10 mouse cellular contexts compared by ENCODE assay signal in the genomic region with DNA sequence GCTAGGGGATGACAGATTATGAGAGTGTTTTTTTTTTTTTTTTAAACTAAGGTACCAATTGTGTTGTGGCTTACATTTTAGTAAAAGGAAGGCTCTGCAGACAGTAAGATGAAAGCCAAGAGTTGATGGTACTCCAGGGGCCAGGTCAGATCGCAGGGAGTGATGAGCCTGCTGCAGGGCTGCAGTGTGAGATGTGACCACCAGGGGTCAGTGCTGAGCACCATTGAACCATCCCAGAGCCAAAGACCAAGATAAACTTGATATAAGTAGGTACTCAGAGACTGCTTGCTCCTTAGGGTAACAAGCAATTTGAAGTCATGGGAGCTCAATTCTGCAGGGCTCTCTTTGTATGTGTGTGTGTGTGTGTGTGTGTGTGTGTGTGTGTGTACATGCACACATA. TPM values are rescaled to one million over a fixed set of nuclear protein-coding genes. Genes with fewer than 3 reads are reported as not detected.
A peak's percentile ranks its signal among the peaks of the same experiment; 100 is the strongest.
DNase-seq lines count a peak whose midpoint lies in the region; ATAC-seq and TF ChIP-seq lines count a peak whose summit lies in the region.
"Had no signal": no experiment of that assay in that cellular context is flagged by ENCODE, and none has a peak within 500 bp of the region (broad histone marks: within the 10 kb centered on the region; RNA-seq: fewer than 3 reads in every experiment).

No protein-coding gene starts in this region.

- no peak for ATAC-seq in forebrain, postnatal 0 days
- ATAC-seq in forebrain, embryonic 15.5 days (replicated peaks): no peak

- no peaks in the 10 kb centered on the region for H3K9me3 ChIP-seq in forebrain, postnatal 0 days (ENCODE audit: low read length)
- H3K9me3 ChIP-seq in forebrain, embryonic 15.5 days: no peaks in the 10 kb centered on the region
- H3K9me3 ChIP-seq: stomach, embryonic 15.5 days had no signal

- DNase-seq in forebrain, postnatal 0 days: peak; percentile 70
- DNase-seq in thymus, adult 2 months: peak; percentile 10
- no peak for DNase-seq in thymus, adult 18-20 months
- peak; percentile 62 to 72 for DNase-seq in cerebellum, postnatal 4 days (ENCODE audit: low spot score in 2 of 2)
- DNase-seq in induced T-regulatory cell, adult 2 months (ENCODE audit: low read depth): peak; percentile 21
- DNase-seq in lung, postnatal 10 days: peak; percentile 48
- peak; percentile 70 for DNase-seq in testis, postnatal 10 days (ENCODE audit: low spot score)

- 29% methylated on average over 1 of the region's 1 CpGs for WGBS in forebrain, postnatal 0 days
- 51% methylated on average over 1 of the region's 1 CpGs for WGBS in forebrain, embryonic 15.5 days
- 50% methylated on average over 1 of the region's 1 CpGs for WGBS in thymus, adult 2 months

- H3K27me3 ChIP-seq in forebrain, postnatal 0 days (ENCODE audit: insufficient read depth, low read length): no peaks in the 10 kb centered on the region
- no peaks in the 10 kb centered on the region for H3K27me3 ChIP-seq in forebrain, embryonic 15.5 days
- H3K27me3 ChIP-seq in thymus, adult 2 months (ENCODE audit: control insufficient read depth, insufficient read depth, low read length): no peaks in the 10 kb centered on the region
- H3K27me3 ChIP-seq: limb, embryonic 12.5 days; stomach, embryonic 15.5 days had no signal

- no peak overlapping the region for H3K4me3 ChIP-seq in forebrain, postnatal 0 days (ENCODE audit: low read depth, low read length)
- H3K4me3 ChIP-seq in forebrain, embryonic 15.5 days: no peak overlapping the region
- no peak overlapping the region for H3K4me3 ChIP-seq in thymus, adult 2 months (ENCODE audit: control insufficient read depth, insufficient read depth, low read length)
- H3K4me3 ChIP-seq: limb, embryonic 12.5 days; stomach, embryonic 15.5 days had no signal

- no peaks in the 10 kb centered on the region for H3K4me1 ChIP-seq in forebrain, postnatal 0 days (ENCODE audit: insufficient read depth)
- no peaks in the 10 kb centered on the region for H3K4me1 ChIP-seq in forebrain, embryonic 15.5 days
- H3K4me1 ChIP-seq in thymus, adult 2 months (replicated peaks; ENCODE audit: control insufficient read depth, insufficient read depth, low read length): no peaks in the 10 kb centered on the region
- H3K4me1 ChIP-seq: limb, embryonic 12.5 days; stomach, embryonic 15.5 days had no signal

- no peak overlapping the region for H3K4me2 ChIP-seq in forebrain, postnatal 0 days (ENCODE audit: low read depth)
- no peak overlapping the region for H3K4me2 ChIP-seq in forebrain, embryonic 15.5 days (replicated peaks)
- H3K4me2 ChIP-seq: limb, embryonic 12.5 days; stomach, embryonic 15.5 days had no signal

- no peak overlapping the region for H3K27ac ChIP-seq in forebrain, postnatal 0 days (ENCODE audit: low read depth, low read length)
- H3K27ac ChIP-seq in forebrain, embryonic 15.5 days (replicated peaks): no peak overlapping the region
- no peak overlapping the region for H3K27ac ChIP-seq in thymus, adult 2 months (ENCODE audit: control insufficient read depth, insufficient read depth, low read length)
- H3K27ac ChIP-seq: limb, embryonic 12.5 days; stomach, embryonic 15.5 days had no signal

- TF ChIP-seq CTCF in forebrain, postnatal 0 days (IDR thresholded peaks at IDR 0.05; ENCODE audit: low read depth): peak; percentile 89
- peak; percentile 51; the same call in 1 of the 2 replicates for TF ChIP-seq CTCF in thymus, adult 2 months (IDR thresholded peaks at IDR 0.05; ENCODE audit: borderline replicate concordance, control insufficient read depth, extremely low read depth, insufficient read depth, low read length, poor library complexity)

- no peaks in the 10 kb centered on the region for H3K36me3 ChIP-seq in forebrain, postnatal 0 days (ENCODE audit: insufficient read depth)
- H3K36me3 ChIP-seq in forebrain, embryonic 15.5 days: no peaks in the 10 kb centered on the region
- no peaks in the 10 kb centered on the region for H3K36me3 ChIP-seq in thymus, adult 2 months (ENCODE audit: control insufficient read depth, insufficient read depth, low read length)
- H3K36me3 ChIP-seq: limb, embryonic 12.5 days; stomach, embryonic 15.5 days had no signal

- no peak overlapping the region for H3K9ac ChIP-seq in forebrain, postnatal 0 days
- H3K9ac ChIP-seq in forebrain, embryonic 15.5 days (replicated peaks): no peak overlapping the region
- H3K9ac ChIP-seq: limb, embryonic 12.5 days; stomach, embryonic 15.5 days had no signal

- no peak for TF ChIP-seq POLR2A in thymus, adult 2 months (IDR thresholded peaks at IDR 0.05; ENCODE audit: control insufficient read depth, extremely low read depth, insufficient read depth, low read length, poor library complexity)

RNA-seq across cellular contexts. Expression of gene A330070K13Rik, which starts 20.8 kb away (rescaled TPM):
- total RNA-seq in forebrain, postnatal 0 days (2014; rRNA removed): not detected in 2 replicates
- polyA plus RNA-seq in forebrain, postnatal 0 days (2015; fragmentation: Nextera tagmentation; extraction: Ambion mirVana): 0.27 TPM in 1 of 2 replicates, not detected in the other
- polyA plus RNA-seq in forebrain, embryonic 15.5 days (2015; fragmentation: Nextera tagmentation; extraction: Ambion mirVana): not detected in 2 replicates
- not detected in 2 replicates for polyA plus RNA-seq in thymus, adult 2 months (2012; rRNA removed)
- polyA plus RNA-seq: limb, embryonic 12.5 days; stomach, embryonic 15.5 days had no signal

RNA-seq across cellular contexts. Expression of gene Caln1, which starts 35.9 kb away (rescaled TPM):
- total RNA-seq in forebrain, postnatal 0 days (2014; rRNA removed): 48.7 and 57.2 TPM in 2 replicates
- 32.3 and 58.7 TPM in 2 replicates for polyA plus RNA-seq in forebrain, postnatal 0 days (2015; fragmentation: Nextera tagmentation; extraction: Ambion mirVana)
- polyA plus RNA-seq in forebrain, embryonic 15.5 days (2015; fragmentation: Nextera tagmentation; extraction: Ambion mirVana): 17.5 and 17.6 TPM in 2 replicates
- polyA plus RNA-seq in thymus, adult 2 months (2012; rRNA removed): 0.01 TPM in 1 of 2 replicates, not detected in the other

Comparison
In these comparisons a context has a peak if more than half of its experiments do, and no peak if none do; other contexts are left out.
1. DNase-seq: peak in forebrain, postnatal 0 days (single experiment), thymus, adult 2 months (single experiment), cerebellum, postnatal 4 days (2 of 2), induced T-regulatory cell, adult 2 months (single experiment), lung, postnatal 10 days (single experiment) and testis, postnatal 10 days (single experiment); none in thymus, adult 18-20 months (0 of 2).
2. RNA of gene Caln1, which starts 35.9 kb away (polyA plus RNA-seq): 32.3 to 58.7 TPM in forebrain, postnatal 0 days and 17.5 to 17.6 TPM in forebrain, embryonic 15.5 days; 0.01 TPM in thymus, adult 2 months; every median in the first group is over 10 times any median in the second.